Mouse (Mus musculus): ENCODE data around the gene Map3k5.

GRCm38 (mm10) chr10:19901992-19902391 lies 32.3 kb upstream of the Map3k5 start:
- TF ChIP-seq CTCF (IDR thresholded peaks at IDR 0.05; ENCODE audit: insufficient read depth, low read depth, low read length) (no peak), POLR2A (IDR thresholded peaks at IDR 0.05; ENCODE audit: insufficient read depth, low read depth, low read length) (no peak)

Measured in olfactory bulb, adult 2 months (tissue).